Mouse (Mus musculus) testis, adult 2 months (tissue): ENCODE measurements around the gene Ighmbp2.

Experiments
- CTCF ChIP-seq: fragments of 200-500 bp; IDR thresholded peaks from 2 replicates; pipeline ENCODE4 v1.5.1; 2012; ENCODE audit warnings: low read depth, mild to moderate bottlenecking, inconsistent platforms, low read length, moderate library complexity; ENCODE audit not compliant: control insufficient read depth, insufficient read depth, insufficient replicate concordance
- POLR2A ChIP-seq: fragments of 200-500 bp; IDR thresholded peaks from 2 replicates; pipeline ENCODE4 v1.6.1; 2012; ENCODE audit warnings: low read depth, mild to moderate bottlenecking, inconsistent platforms, low read length, moderate library complexity; ENCODE audit not compliant: control insufficient read depth

- TF ChIP-seq CTCF (no peak), POLR2A (no peak)
Measured at GRCm38 (mm10) chr19:3266676-3267075, 16.1 kb downstream of the Ighmbp2 start.
